Mouse (Mus musculus): Measurements from ENCODE around the gene Kirrel3.

Kirrel3 gene

GRCm38 (mm10) chr9:34886746-34887145 lies 401.1 kb downstream of the Kirrel3 start:
- 41% methylated on average over 5 of the region's 5 CpGs for WGBS

- WGBS: 22% methylated on average over 2 of the region's 2 CpGs
Measured at GRCm38 (mm10) chr9:34887196-34887595, 401.5 kb downstream of the Kirrel3 start.

- 50% methylated on average over 2 of the region's 2 CpGs for WGBS
Measured at GRCm38 (mm10) chr9:34888298-34888697, 402.6 kb downstream of the Kirrel3 start.

- WGBS: 80% methylated on average over 4 of the region's 4 CpGs
Measured at GRCm38 (mm10) chr9:34901216-34901615, 415.5 kb downstream of the Kirrel3 start.

GRCm38 (mm10) chr9:34901888-34902287 lies 416.2 kb downstream of the Kirrel3 start:
- 63% methylated on average over 2 of the region's 2 CpGs for WGBS

- WGBS: 67% methylated on average over 6 of the region's 6 CpGs
Measured at GRCm38 (mm10) chr9:34905164-34905563, 419.5 kb downstream of the Kirrel3 start.

- 50% methylated on average over 3 of the region's 3 CpGs for WGBS
Measured at GRCm38 (mm10) chr9:34908040-34908439, 422.3 kb downstream of the Kirrel3 start.

- 50% methylated on average over 7 of the region's 7 CpGs for WGBS
Measured at GRCm38 (mm10) chr9:34911838-34912237, 426.1 kb downstream of the Kirrel3 start.

- WGBS: 73% methylated on average over 2 of the region's 2 CpGs
Measured at GRCm38 (mm10) chr9:34912273-34912972, 426.7 kb downstream of the Kirrel3 start.

- 52% methylated on average over 5 of the region's 5 CpGs for WGBS
Measured at GRCm38 (mm10) chr9:34912996-34913395, 427.3 kb downstream of the Kirrel3 start.

- 92% methylated on average over 5 of the region's 5 CpGs for WGBS
Measured at GRCm38 (mm10) chr9:34918976-34919375, 433.3 kb downstream of the Kirrel3 start.

- WGBS: 40% methylated on average over 3 of the region's 3 CpGs
Measured at GRCm38 (mm10) chr9:34920116-34920515, 434.4 kb downstream of the Kirrel3 start.

- 48% methylated on average over 1 of the region's 1 CpGs for WGBS
Measured at GRCm38 (mm10) chr9:34921941-34922340, 436.2 kb downstream of the Kirrel3 start.

GRCm38 (mm10) chr9:34922716-34923115 lies 437.0 kb downstream of the Kirrel3 start:
- 70% methylated on average over 6 of the region's 6 CpGs for WGBS

GRCm38 (mm10) chr9:34923134-34923931 lies 437.6 kb downstream of the Kirrel3 start:
- WGBS: 68% methylated on average over 14 of the region's 14 CpGs

- WGBS: 77% methylated on average over 5 of the region's 5 CpGs
Measured at GRCm38 (mm10) chr9:34925616-34926015, 439.9 kb downstream of the Kirrel3 start.

GRCm38 (mm10) chr9:34930371-34930770 lies 444.7 kb downstream of the Kirrel3 start:
- 67% methylated on average over 1 of the region's 1 CpGs for WGBS

GRCm38 (mm10) chr9:34938140-34938539 lies 452.4 kb downstream of the Kirrel3 start:
- WGBS: 91% methylated on average over 5 of the region's 5 CpGs

- WGBS: 80% methylated on average over 5 of the region's 5 CpGs
Measured at GRCm38 (mm10) chr9:34939621-34940020, 453.9 kb downstream of the Kirrel3 start.

- WGBS: 77% methylated on average over 6 of the region's 6 CpGs
Measured at GRCm38 (mm10) chr9:34942122-34942831, 456.6 kb downstream of the Kirrel3 start.

- WGBS: 96% methylated on average over 7 of the region's 7 CpGs
Measured at GRCm38 (mm10) chr9:34942996-34943395, 457.3 kb downstream of the Kirrel3 start.

- WGBS: 74% methylated on average over 9 of the region's 9 CpGs
Measured at GRCm38 (mm10) chr9:34945301-34945700, 459.6 kb downstream of the Kirrel3 start.

All from cerebral cortex, adult 2 months (tissue).